Mouse (Mus musculus) mesoderm, embryonic 11.5 days (tissue): ENCODE results near the gene Sh3rf1.

Experiments used
- DNase-seq: peaks from one replicate; pipeline ENCODE4 v3.0.0-alpha.2; 2012; ENCODE audit warnings: low read depth, low spot score

Gene Sh3rf1

GRCm38 (mm10) chr8:61261374-61261773, 37.7 kb downstream of the Sh3rf1 start:
- DNase-seq: no peak

- DNase-seq: no peak
Observed at GRCm38 (mm10) chr8:61263691-61264090, 40.0 kb downstream of the Sh3rf1 start.

GRCm38 (mm10) chr8:61264881-61265280, 41.2 kb downstream of the Sh3rf1 start:
- no peak for DNase-seq

GRCm38 (mm10) chr8:61265390-61265789, 41.7 kb downstream of the Sh3rf1 start:
- no peak for DNase-seq

- no peak for DNase-seq
Observed at GRCm38 (mm10) chr8:61267061-61267460, 43.4 kb downstream of the Sh3rf1 start.

- no peak for DNase-seq
Observed at GRCm38 (mm10) chr8:61267692-61268091, 44.0 kb downstream of the Sh3rf1 start.

GRCm38 (mm10) chr8:61268233-61268916, 44.7 kb downstream of the Sh3rf1 start:
- no peak for DNase-seq

- no peak for DNase-seq
Observed at GRCm38 (mm10) chr8:61270016-61270415, 46.3 kb downstream of the Sh3rf1 start.

- DNase-seq: no peak
Observed at GRCm38 (mm10) chr8:61270541-61270940, 46.9 kb downstream of the Sh3rf1 start.

GRCm38 (mm10) chr8:61270961-61271360, 47.3 kb downstream of the Sh3rf1 start:
- no peak for DNase-seq

GRCm38 (mm10) chr8:61272838-61273237, 49.2 kb downstream of the Sh3rf1 start:
- no peak for DNase-seq

GRCm38 (mm10) chr8:61273307-61274221, 49.9 kb downstream of the Sh3rf1 start:
- no peak for DNase-seq

GRCm38 (mm10) chr8:61274602-61275462, 51.2 kb downstream of the Sh3rf1 start:
- DNase-seq: peak; percentile 53

- no peak for DNase-seq
Observed at GRCm38 (mm10) chr8:61275463-61276356, 52.0 kb downstream of the Sh3rf1 start.

GRCm38 (mm10) chr8:61276397-61276796, 52.7 kb downstream of the Sh3rf1 start:
- no peak for DNase-seq

GRCm38 (mm10) chr8:61279030-61279429, 55.4 kb downstream of the Sh3rf1 start:
- DNase-seq: no peak

- peak; percentile 49 for DNase-seq
Observed at GRCm38 (mm10) chr8:61282303-61283168, 58.9 kb downstream of the Sh3rf1 start.

- peak; percentile 78 for DNase-seq
Observed at GRCm38 (mm10) chr8:61283169-61284081, 59.8 kb downstream of the Sh3rf1 start.

- no peak for DNase-seq
Observed at GRCm38 (mm10) chr8:61285896-61286295, 62.2 kb downstream of the Sh3rf1 start.
